Mouse (Mus musculus) CD8-positive naive resting alpha-beta T cell, adult 2 months (primary cell): ENCODE measurements around the gene Ano4.

Source experiments
- DNase-seq, 2 experiments: peaks; one replicate each; pipeline ENCODE4 v3.0.0; 2022; ENCODE audit warnings: low read depth in 2 of 2, low spot score in 2 of 2

The Ano4 gene

DNA sequence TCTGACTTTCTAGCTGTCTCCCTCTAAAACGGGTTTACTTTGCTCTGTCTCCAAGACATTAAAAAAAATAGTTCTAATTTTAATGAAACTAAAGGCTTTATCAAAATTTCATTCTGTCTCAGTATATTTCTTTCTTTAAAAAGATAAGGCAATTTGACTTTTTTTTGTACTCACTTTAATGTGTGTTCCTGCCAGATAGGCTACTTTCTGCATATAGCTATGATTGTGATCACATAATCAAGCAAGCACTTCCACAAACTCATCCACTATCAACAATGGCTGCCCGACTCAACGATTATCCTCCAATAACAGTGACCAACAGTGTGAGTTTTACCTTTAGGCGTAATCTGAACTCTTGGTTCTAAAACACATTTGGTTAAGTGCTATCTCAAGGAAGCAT lies 55.3 kb downstream of the Ano4 start:
- no peak for DNase-seq

DNA sequence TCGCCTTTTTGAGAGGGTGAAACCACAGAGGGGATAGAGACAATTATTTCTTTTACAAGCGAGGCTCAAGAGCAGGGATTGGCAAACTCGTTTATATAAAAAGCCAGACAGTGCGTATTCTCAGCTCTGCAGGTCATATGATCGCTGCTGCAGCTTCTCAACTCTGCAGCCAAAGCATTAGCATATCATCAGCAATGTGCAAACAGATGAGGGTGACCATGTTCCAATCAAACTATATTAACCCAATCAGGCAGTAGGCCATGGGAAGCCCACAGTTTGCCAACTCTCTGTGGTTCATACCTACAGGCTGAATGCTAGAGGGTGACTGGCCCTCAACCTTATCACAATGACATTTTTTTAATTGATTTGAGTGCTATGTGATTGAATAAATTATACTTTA lies 64.2 kb downstream of the Ano4 start:
- DNase-seq: no peak

DNA sequence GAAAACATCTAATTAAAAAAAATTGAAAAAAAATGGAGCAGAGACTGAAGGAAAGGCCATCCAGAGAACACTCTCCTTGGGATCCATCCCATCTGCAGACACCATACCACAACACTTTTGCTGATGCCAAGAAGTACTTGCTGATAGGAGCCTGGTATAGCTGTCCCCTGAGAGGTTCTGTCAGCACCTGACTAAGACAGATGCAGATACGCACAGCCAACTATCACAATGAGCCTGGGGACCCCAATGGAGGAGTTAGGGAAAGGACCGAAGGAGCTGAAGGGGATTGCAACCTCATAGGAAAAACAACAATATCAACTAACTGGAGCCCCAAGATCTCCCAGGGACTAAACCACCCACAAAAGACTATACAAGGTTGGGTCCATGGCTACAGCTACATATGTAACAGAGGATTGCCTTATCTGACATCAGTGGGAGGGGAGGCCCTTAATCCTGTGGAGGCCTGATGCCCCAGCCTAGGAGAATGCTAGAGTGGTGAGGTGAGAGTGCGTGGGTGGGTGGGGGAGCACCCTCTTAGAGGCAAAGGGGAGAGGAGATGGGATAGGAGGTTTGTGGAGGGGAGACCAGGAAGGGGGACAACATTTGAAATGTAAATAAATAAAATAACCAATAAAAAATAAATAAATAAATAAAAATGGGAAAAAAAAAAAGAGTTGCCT lies 71.4 kb downstream of the Ano4 start:
- DNase-seq: no peak

DNA sequence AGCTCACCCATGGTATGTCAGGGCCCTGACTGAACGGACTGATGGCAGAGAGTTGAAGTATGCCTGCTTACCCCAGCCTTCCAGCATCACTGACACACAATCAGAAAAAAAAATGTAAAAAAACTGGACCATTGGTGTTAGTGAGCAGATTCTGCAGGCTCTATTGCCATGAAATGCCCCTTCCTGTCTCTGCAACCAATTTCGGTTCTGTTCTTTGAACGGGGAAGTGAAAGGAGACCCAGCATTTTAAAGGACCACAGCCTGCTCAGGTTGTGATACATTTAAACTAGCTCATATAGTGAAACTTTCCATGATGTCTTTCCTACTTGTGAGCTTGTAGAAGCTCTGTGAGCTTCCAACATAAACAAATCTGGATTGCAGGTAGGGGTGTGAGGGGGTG lies 77.2 kb downstream of the Ano4 start:
- DNase-seq: no peak

DNA sequence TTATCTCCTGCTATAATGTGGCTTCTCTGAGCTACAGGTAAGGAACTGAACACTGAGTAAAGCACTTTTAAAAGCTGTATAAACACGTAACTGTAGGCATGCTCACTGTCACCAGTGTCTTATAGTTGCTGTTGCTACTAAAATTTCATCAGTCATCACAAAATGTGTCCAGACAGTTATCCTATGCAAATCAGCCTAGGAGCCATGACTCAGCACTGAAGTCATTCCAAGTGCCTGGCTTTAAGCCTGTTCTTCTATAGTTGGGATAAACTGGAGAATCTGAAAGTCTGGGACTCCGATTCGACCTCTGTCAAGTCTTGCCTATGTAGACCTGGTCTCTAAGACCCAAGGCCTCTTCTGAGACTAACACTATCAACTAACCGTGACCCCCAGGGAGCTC lies 81.2 kb downstream of the Ano4 start:
- DNase-seq: no peak

DNA sequence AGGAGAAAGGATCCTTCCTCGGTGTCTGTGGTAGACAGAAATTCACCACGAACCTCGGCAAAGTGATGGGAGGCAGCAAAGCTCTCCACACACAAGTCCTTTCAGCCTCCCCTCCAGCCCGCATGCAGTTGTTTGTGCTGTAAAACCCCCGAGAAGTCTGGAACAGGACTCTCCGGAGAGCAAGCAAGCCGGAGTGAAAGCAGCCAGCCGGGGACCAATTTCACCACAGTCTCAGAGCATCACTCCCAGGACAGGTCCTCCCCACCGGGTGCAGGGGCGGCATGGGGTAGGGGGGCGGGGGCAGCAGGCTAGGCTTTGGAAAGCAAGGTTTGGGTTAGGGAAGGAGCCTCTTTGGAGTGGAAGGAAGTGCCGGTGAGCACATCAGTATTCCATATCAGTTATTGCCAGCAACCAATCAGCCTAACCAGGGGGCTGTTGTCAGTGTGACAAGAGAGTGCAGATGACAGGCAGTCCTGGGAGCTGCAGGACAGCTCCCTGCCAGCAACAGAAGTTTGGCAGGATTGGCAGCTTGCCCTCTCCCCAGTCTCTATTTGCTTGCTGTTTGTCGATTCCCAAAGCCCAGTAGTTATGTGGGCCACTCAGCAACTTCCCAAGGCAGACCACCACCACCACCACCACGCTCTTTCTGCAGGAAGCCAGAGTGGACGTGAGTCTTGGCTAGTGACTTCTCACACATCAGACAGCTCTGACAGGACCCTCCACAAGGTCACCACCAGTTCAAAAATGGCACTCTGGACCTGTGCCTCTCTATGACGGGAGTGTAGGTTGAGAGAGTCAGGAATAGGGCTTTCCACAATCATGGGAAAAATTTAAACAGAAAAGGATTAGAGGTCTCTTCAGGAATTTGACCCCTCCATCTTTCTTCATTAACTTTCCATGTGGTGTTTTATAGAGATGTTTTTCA lies 86.8 kb downstream of the Ano4 start:
- DNase-seq: no peak

DNA sequence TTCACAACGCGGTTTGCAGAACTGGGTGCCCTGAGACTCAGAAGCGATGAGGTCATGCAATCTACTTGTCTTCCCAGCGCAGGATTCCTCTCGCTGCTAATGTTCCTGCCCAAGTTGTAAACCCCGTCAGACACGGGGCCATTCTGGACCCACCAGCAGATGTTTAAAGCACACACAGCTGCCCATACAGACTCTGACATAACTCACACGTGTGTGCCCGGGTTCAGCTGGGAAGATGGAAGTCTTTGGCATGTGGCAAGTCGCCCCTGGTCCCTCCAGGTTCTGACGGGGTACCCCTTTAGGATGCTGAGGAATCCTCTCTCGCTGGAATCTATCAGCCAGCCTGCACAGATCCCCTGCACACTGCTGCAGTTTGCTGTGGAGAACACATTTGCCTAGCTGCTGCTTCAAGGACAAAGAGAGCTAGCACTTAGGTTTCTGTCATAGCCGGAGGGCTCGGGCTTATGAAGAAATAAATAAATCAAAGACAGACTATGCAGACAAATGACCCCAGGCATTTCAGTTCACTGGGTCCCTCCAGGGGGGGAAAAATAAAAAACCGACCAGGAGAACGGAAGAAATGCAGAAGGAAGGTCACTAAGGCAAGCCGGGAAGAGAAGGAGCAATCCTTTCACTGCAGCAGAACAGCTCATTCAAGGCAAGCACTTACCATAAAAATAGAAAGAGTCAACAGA lies 87.7 kb downstream of the Ano4 start:
- no peak for DNase-seq

DNA sequence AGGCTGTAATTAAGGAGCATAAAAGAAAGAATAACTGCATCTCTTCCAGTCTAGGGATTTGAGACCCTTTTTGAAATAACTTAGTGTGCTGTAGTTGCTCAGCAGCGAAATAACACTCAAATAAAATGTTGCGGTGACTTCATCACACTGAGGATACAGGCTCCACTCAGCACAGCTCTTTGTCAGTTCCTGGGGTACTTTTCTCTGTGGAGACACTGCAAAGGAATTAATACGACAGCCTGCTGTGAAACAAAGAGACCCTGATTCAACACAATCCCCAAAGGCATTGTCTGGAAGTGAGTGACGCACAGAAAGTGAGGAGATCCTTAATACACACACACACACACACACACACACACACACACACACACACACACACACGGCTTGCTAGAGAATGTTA lies 89.8 kb downstream of the Ano4 start:
- DNase-seq: no peak

DNA sequence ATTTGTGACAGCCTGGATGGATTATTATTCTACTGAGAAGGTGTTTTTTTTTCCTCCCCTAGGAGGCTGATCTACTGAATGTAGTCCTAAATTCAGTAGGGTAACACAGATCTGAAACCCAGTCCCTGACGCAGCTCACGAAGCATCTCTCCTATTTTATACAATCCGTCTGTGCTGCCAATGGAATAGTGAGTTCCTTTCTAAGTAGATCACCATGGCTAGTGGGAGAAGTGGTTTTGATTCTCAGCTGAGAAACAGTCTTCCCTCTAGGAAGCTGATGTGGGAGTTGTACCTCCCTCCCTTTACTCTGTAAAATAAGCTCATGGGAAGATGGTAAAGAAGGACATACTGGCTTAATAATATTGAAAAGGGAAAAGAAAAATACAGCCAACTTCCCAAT lies 90.8 kb downstream of the Ano4 start:
- no peak for DNase-seq

DNA sequence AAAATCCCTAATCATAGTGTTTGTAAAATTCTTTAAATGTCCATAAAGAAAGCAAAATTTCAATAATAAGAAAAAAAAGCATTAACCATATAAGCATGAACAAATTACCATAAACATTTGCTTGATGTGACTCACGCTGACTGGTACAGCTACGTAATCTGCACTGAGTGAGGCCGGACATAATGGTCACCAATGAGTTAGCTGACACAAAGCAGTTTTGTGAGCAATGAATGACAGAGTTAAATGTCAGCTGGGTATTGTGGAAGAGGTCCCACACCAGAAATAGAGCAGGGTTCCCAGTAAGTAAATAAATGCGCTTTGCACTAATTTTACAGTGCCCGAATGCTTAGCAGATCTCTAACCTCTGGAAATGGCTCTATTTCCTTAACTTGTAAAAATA lies 91.9 kb downstream of the Ano4 start:
- no peak for DNase-seq

DNA sequence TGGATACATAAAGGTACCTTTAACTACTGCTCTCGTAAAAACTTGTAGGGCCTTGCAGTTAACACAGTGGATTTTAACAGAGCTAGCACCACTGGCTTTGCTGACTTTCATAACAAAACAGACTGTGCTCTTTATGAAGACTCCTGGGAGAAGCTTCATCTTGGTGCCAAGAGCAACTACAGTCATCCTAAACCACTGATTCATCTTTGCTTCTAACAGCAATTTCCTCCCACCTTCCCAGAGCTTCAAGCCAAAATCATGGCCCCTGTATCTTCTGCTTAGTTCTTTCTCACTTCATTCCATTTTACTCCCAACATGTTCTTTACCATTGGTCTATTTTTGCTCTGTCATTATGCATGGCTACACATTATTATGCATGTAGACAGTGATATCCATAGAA lies 100.8 kb downstream of the Ano4 start:
- DNase-seq: no peak

DNA sequence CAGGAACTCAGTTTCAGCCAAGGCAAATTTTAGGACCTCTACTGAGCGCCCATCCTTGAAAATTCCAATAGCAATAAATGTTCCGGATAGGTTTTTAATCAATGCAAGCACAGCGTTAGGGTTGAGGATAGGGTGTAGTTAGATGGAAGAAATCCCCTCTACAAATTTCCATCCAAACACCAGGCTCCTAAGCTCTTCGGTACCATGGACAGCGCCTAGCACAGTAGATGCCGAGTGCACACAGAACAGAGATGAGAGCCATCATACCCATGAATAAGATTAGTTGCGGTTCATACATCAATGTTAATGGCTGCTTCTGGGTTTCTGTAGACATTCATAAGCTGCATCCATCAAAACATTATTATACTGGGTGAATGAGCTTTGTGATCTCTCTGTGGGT lies 120.0 kb downstream of the Ano4 start:
- DNase-seq: no peak

DNA sequence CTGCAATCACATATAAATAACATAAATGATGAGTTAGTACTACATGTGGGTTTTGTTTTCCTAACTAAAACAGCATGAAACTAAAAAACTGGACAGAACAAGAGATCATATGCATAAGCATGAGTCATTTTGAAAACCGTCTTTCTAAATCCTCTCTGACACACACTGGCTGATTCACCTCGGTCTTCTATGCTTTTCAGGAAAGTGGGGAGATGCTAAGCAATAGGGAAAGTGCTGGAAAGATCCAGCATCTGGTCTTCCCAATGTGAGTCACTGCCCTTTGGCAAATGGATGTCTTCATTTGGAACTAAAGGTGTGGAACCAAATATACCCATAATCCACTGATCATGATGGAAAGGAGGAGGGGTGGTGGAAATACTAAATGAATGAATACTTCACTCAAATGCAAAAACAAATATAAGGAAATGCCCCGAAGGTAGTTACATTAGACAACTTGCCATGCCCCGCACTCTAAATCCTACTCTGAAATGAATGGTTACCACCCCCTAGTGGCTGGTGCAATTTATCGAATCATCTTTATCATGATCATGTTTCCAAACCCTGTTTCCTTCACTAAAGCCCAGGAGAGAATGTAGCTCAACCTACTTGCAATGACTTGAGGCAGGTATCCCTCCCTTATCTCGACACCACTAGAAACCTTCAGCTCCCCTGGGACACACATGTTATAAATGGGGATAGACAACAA lies 122.1 kb downstream of the Ano4 start:
- no peak for DNase-seq

DNA sequence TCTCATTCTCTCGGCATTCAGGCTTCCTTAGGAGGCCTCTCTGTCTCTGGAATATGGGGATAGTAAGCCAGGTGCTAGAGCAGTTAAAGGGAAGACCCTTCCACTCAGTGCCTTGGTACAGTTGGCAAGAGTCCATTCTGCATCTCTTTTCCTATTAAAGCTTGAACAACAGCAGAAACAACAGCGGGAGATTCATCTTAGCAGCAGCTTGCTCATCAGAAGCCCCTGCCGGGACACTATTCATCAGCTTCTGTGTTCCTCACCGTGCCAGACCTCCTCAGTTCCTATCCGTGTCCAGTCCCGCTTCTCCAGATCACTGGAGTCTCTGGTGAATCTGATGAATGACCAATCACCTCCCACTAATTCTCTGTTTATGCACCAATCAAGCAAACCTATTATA lies 128.5 kb downstream of the Ano4 start:
- no peak for DNase-seq

DNA sequence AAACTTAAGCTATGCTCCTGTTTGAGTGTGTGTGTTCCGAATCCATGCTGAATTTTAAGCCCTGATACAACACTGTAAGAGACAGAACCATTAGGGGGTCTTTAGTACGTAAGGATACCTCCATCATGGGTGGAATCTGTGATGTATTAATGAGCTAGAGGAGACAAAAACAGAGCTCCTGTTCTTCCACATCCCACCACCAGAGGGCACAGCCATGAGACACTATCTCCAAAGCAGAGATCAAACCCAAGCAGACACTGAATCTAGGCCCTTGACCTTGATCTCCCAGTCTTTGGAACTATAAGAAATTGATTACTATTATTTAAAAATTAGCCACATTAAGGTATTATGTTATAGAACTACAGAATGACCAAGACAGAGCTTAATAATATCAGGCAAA lies 138.7 kb downstream of the Ano4 start:
- no peak for DNase-seq

DNA sequence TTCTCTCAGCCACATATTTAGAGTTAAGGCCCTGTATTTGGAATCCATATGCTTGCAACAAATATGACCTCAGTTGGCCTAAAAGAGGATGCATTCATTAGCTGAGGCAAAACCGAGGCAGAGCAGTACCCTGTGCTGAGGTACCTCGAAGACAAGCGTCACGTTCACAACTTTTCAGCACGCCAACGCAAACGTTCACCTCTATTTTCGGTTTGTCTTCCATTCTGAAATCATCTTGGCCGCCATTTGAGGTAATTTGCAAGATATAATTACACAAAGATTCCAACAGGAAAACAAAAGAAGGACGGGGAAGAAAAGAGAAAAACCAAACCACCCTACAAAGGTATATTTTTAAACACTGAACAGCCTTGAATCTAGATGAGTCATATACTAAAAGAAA lies 148.1 kb downstream of the Ano4 start:
- no peak for DNase-seq

DNA sequence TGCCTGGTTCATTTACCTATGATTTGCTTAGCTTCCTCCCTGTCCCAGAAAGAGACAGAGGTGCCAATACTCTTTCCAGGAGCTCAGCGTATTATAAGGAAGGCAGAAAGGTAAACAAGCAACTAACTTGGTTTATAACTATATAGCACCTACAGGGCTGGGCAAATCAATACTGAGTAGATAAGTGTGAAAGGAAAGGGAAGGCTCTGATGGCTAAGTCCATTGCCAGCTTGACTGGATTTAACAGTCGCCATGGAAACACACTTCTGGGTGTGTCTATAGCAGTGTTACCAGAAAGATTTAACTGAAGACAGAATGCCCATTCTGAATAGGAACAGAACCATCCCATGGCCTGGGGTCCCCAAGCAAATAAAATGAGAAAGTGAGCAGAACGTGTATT lies 149.5 kb downstream of the Ano4 start:
- no peak for DNase-seq

DNA sequence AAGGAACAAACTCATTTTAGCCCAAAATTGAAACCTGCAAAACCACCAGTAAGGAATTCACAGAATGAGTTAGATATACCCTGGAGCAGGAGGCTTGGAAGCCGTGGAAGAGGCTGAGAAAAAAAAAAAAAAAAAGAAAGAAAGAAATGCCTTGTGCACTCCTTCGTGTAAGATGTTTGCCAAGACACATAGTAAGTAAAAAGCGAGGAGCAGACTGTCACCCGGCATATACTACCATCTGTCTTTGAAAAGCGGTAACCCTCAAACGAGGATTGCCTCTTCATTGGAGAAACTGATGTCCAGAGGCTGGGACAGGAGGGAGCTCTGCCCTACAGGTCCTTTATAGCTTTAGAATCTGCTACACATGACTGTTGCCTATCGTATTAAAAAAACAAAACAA lies 150.1 kb downstream of the Ano4 start:
- no peak for DNase-seq

DNA sequence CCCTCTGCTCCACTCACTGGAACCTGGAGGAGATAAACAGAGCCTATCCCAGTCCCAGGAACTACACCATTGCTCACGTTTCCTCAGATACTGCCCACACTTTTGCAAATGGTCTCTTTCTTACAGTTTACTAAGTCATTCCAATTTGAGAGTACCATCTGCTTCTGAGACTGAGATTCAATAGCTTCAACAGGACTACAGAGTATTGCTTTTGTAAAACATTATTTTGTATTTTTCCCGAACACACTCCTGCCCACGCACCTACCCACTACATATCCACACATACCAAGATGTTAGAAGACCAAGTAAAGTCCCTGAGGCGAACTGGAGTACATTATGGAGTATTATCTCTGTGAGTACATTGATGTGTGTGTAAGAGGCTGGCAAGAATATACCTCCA lies 166.6 kb downstream of the Ano4 start:
- no peak for DNase-seq

DNA sequence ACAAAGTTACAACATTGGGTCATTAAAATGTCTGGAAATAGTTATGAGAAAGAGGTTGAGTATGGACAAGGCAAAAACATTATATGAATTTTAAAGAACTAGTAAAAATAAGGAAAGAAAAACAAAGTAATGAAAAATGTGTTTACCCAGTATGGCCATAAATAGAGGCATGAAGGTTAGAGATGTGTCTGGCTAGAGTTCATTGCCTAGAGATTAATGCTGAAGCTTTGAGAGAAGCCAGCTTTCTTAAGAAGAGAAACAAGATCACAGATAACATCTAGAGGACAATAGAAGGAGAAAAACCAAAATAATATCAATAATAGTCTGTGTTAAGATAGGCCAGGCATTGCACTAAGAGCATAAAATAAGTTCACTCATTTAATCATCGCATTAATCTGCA lies 180.0 kb downstream of the Ano4 start:
- DNase-seq: no peak

DNA sequence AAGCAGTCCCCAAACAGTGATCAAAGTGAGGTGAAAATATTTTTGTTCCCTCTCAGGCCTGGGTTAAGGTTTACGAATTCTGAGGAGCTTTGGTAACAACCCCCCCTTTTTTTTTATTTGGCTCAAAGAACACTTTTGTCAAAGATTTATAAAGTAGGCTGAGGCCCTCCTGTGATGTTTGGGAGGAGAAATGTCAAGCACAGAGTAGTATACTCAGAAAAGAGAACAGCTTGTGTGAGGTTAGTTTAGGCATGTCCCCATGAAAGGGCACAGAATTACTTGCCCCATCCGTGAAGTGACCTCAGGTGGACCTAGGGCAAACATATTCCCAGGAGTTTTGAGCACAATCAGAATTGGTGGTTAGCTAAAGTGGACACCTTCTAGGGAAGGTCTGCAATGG lies 189.1 kb downstream of the Ano4 start:
- no peak for DNase-seq
